Mouse (Mus musculus): ENCODE data around the gene 1110059G10Rik.

1110059G10Rik gene

DNA sequence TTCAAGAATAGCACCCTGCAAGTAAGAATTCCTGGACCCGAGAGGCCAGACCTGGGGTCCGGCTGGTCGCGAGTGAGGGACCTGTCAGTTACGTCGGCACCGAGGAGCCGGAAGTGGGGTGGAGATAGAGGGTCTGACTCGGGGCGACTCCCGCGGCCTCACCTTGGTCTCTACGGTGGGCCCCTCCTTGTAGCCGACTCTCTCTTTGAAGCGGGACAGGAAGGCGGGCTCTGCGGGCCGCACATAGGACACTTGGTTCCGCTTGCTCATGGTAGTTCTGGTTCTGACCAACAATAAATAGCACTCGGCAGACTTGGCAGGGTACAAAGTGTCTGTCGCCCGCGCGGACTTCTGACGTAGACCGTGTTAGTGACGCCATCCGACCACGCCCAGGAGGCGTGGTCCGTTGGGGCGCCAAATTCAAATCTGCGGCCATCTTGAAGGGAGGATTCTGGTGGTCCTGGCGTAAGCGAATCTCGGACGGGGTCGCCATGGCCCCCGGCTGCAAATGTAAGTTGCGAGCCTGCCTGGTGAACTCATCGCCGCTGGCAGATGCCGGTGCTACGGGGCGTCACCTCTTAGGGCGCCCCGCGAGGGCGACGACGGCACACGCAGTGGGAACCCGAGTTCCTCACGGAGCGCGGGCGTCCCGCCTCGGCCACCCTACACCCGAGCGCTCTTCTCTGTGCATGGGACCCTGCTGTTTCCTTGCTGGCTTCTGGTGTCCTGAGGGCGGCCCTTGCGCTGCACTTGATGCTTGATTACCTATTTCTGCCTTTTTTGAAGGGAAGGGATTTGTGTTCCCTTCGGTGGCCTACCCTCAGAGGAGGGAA lies at the start of gene 1110059G10Rik, which contains the start of gene Kif15:
TSS of gene 1110059G10Rik (minus strand) at position 358 of the 833 bp plus-strand sequence.
TSS of gene Kif15 (plus strand) at position 404 of the 833 bp plus-strand sequence.
- peak; percentile 89 for DNase-seq

DNA sequence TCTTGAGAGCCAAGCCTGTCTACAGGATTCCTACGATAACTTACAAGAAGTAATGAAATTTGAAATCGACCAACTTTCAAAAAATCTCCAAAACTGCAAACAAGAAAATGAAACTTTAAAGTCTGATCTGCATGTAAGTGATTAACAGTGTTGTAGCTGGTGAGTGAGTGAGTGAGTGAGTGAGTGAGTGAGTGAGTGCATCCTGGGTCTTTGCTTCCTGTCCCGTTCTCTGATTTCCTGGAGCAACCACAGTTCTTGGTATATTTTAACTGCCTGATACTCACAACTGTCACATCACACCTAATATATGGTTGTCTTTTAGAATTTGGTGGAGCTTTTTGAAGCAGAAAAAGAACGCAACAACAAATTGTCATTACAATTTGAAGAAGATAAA lies 48.4 kb upstream of the 1110059G10Rik start:
- DNase-seq = no peak

DNA sequence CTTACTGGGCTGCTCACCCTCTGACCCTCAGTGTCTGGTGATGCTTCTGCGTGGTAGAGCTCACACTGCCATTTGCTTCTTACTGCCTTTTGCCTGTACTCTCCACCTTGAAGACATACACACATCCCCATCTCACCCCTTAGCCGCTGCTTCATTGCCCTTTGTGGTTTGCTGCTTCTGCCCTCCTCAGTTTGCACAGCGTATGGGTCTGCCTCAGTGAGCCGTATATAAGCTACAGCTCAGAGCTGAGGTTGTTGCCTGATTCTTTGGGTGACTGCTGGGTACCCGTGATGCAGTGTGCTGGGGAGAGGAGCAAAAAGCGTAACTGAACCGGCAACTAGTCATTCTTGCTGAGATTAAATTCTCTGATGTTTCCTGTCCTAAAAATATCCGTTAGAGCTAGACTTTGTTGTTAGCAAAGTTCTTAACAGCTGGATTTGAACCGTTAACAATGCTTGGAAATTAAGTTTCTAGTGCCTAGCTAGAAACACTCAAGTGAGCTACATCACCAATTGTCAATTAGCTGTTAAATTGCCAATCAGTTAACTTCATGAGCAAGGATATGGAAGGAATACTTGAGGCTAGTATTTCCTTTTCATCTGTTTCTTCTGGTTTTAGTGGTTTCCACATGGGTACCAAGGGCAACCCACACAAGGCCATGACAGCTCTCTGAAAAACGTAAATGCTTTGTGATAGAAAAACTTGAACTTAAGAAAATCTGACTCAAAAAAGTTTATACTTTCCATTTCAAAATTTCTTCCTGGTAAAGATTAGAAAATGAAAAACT lies 47.8 kb upstream of the 1110059G10Rik start:
- no peak for DNase-seq

DNA sequence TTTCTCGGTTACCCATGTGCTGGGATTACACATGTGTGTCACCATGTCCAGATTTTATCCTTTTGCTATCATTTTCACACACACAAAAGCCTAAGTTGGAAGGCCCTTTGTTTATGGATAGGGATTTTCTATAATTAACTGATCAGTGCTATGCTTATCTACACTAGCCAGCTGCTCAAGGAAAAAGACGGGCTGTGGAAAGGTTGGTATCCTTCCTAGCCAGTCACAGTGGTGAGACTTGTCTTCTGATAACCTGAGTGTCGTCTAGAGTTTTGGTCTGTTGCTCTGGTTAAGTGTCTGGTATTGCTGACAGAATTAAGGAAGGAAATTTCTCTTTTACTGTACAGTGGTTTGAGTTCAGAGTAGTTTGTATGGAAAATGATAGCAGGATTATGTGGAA lies 21.9 kb downstream of the 1110059G10Rik start:
- no peak for DNase-seq

DNA sequence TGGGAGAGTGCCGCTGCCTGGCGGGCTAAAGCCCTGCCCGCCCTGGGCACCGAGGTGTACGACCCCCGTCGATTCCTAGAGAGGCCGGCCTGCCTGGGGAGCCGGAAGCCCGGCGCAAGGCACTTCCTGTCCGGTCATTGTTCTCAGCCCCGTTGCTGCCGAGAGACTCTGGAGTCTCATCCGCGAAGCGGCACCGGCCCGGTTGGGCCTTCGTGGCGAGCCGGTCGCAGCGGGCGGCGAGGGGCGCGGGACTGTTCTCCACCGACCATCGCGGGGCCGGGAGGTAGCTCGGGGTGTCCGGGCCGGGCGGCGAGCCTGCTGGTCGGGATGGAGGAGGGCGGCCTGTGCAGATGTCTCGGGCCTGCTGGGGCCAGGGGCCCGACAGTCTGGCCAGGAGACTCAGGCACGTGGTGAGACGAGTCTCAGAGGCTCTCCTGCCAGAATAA lies 27.8 kb downstream of the 1110059G10Rik start, which contains the start of gene Zfp105:
TSS of gene Zfp105 (plus strand) at position 137 of the 446 bp plus-strand sequence.
- peak; percentile 60 for DNase-seq

DNA sequence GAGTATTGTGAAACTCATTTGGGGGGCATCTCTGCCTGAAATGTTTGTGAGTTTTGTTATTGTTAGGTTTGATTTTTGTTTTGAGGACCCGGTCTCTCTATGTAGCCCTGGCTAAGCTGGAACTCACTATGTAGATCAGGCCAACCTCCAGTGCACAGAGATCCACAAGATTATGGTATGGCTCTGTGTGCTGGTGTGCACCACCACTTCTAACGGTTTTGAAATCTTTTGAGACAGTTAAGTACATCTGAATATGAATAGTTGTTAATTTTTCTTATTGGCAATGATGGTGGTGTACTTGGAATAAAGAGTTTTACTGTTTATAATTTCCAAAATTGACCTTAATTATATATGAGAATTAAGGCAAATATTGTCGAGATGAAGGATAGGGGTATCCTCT lies 28.4 kb downstream of the 1110059G10Rik start:
- no peak for DNase-seq

DNA sequence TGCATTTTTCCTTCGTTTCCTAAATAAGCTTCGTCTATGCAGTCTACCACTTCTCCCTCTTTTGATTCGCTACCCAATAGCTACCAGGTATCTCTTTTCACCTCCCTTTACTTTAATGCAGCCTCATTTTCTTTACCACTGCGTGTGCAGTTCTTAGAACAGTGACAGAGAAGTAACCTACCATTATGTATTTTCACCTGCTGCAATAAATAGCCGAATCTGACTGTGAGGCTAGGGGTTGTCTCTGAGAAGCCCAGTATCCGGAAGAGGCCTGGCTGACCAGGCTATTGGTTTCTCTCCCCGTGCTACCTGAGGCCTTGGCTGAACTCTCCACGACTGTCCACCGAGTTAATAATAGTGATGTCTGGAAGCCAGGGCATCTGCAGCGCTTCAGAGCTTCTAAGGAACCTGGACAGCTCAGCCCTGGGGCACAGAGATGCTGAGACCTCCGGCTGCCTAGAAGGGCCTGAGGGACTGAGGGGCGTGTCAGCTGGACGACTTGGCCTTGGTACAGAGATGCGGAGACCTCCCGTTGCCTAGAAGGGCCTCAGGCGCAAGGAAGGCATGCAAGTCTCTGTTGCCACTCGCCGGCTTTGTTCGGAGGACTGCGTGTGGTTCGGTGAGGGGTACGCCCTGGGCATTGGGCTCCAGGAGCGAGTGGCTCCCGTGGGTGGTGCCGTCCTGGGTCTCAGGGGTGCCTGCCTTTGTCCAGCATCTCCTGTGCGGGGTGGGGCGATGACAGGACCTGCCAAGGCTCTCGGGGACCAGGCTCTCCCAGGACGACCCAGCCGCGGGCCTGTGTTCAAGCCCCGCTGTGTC lies 47.9 kb downstream of the 1110059G10Rik start:
- peak; percentile 72 for DNase-seq

DNA sequence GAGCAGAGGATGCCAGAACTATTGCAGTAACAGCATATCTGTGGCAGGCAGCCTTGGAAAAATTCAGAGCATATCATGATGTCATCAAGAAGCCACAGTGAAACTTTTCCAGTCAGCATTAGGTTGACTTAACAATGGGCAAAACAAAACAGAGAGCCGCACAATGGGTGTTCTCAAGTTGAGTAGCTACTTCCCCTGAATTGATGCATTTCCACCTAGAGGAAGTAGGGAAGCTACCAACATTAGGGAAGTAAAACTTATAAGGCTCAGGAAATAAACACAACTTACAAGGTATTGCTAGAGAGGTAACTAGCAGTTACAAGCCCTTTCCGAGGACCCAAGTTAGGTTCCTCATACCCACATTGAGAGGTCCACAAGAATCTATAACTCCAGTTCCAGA lies 49.8 kb downstream of the 1110059G10Rik start:
- no peak for DNase-seq
